Mouse (Mus musculus): ENCODE measurements around the gene Hist1h3d. TPM values are rescaled to one million over a fixed set of nuclear protein-coding genes. Genes with fewer than 3 reads are reported as not detected.
"Not testable (repeated sequence)": the region's sequence is repeated elsewhere in the genome, so short reads cannot be mapped to it uniquely, and the experiment has no call there.

Hist1h3d gene
- polyA plus RNA-seq, 1 experiment from 2014 or later: 6.5 TPM

GRCm38 (mm10) chr13:23543965-23544786, 31.4 kb upstream of the Hist1h3d start, which contains the start of gene Hist1h3f:
Gene Hist1h3f, plus strand, starts transcription at chr13:23544052.
- Histone ChIP-seq H3K27ac (peak within 1 kb of the TSS; percentile 97), H3K9me3 (replicated peaks) (no peaks in the 10 kb centered on the region), H3K9ac (peak within 1 kb of the TSS; percentile 57), H3K36me3 (no peaks in the 10 kb centered on the region), H3K4me2 (peak within 1 kb of the TSS; percentile 74), H3K4me3 (replicated peaks) (peak within 1 kb of the TSS; percentile 52), H3K4me1 (0 out of 2 replicates have a peak, but pooled peaks cover 13% of the 10 kb centered on the region), H3K27me3 (no peaks in the 10 kb centered on the region)
- under 1% methylated on average over 26 of the region's 45 CpGs for WGBS
- ATAC-seq (replicated peaks; ENCODE audit: low FRiP score): peak; percentile 93

- ATAC-seq (replicated peaks; ENCODE audit: low FRiP score): not testable (repeated sequence)
- Histone ChIP-seq H3K9ac (peak overlapping the region; percentile 45), H3K4me2 (peak overlapping the region; percentile 74)
Measured at GRCm38 (mm10) chr13:23544787-23545120, 30.8 kb upstream of the Hist1h3d start.

GRCm38 (mm10) chr13:23546694-23547093, 28.9 kb upstream of the Hist1h3d start:
- Histone ChIP-seq H3K4me2 (no peak overlapping the region), H3K4me1 (peaks cover 14% of the 10 kb centered on the region), H3K4me3 (replicated peaks) (no peak overlapping the region), H3K27me3 (no peaks in the 10 kb centered on the region), H3K9me3 (replicated peaks) (no peaks in the 10 kb centered on the region), H3K9ac (no peak overlapping the region), H3K36me3 (no peaks in the 10 kb centered on the region), H3K27ac (peak overlapping the region; percentile 54)
- no peak for ATAC-seq (replicated peaks; ENCODE audit: low FRiP score)
- 64% methylated on average over 5 of the region's 5 CpGs for WGBS

More at GRCm38 (mm10) chr13:23544787-23545120, 30.8 kb upstream of the Hist1h3d start:
- under 1% methylated on average over 13 of the region's 14 CpGs for WGBS
- peak overlapping the region; percentile 50 for H3K4me3 ChIP-seq (replicated peaks)
- not testable (repeated sequence) for H3K36me3 ChIP-seq; H3K9me3 ChIP-seq (replicated peaks); H3K27me3 ChIP-seq
- 0 out of 2 replicates have a peak, but pooled peaks cover 13% of the 10 kb centered on the region for H3K4me1 ChIP-seq
- peak overlapping the region; percentile 97 for H3K27ac ChIP-seq

- peak overlapping the region; percentile 94 for H3K27ac ChIP-seq
- peak overlapping the region; percentile 49 for H3K9ac ChIP-seq
- no peaks in the 10 kb centered on the region for H3K27me3 ChIP-seq
- H3K4me1 ChIP-seq: peaks cover 20% of the 10 kb centered on the region
- WGBS: under 1% methylated on average over 3 of the region's 3 CpGs
- peak overlapping the region; percentile 51 for H3K4me3 ChIP-seq (replicated peaks)
- H3K36me3 ChIP-seq: no peaks in the 10 kb centered on the region
- peak overlapping the region; percentile 65 for H3K4me2 ChIP-seq
- H3K9me3 ChIP-seq (replicated peaks): no peaks in the 10 kb centered on the region
- ATAC-seq (replicated peaks; ENCODE audit: low FRiP score): no peak
Measured at GRCm38 (mm10) chr13:23550761-23551145, 24.8 kb upstream of the Hist1h3d start.

GRCm38 (mm10) chr13:23551146-23551834, 24.3 kb upstream of the Hist1h3d start, which contains the start of gene Hist1h4f:
Gene Hist1h4f, minus strand, starts transcription at chr13:23551648.
- Histone ChIP-seq H3K9ac (peak within 1 kb of the TSS; percentile 49), H3K27ac (peak within 1 kb of the TSS; percentile 94), H3K4me1 (peaks cover 20% of the 10 kb centered on the region), H3K4me2 (peak within 1 kb of the TSS; percentile 65), H3K4me3 (replicated peaks) (peak within 1 kb of the TSS; percentile 51)
- ATAC-seq (replicated peaks; ENCODE audit: low FRiP score): peak; percentile 83
- H3K36me3 ChIP-seq; H3K9me3 ChIP-seq (replicated peaks); H3K27me3 ChIP-seq: not testable (repeated sequence)
- under 1% methylated on average over 47 of the region's 47 CpGs for WGBS

- Histone ChIP-seq H3K9me3 (replicated peaks) (no peaks in the 10 kb centered on the region), H3K36me3 (no peaks in the 10 kb centered on the region), H3K4me1 (peaks cover 24% of the 10 kb centered on the region), H3K4me3 (replicated peaks) (peak overlapping the region; percentile 51), H3K4me2 (peak overlapping the region; percentile 65), H3K27me3 (no peaks in the 10 kb centered on the region), H3K27ac (peak overlapping the region; percentile 94), H3K9ac (peak overlapping the region; percentile 39; the same call in 1 of the 2 replicates)
- 52% methylated on average over 8 of the region's 8 CpGs for WGBS
- no peak for ATAC-seq (replicated peaks; ENCODE audit: low FRiP score)
Measured at GRCm38 (mm10) chr13:23551931-23552914, 23.3 kb upstream of the Hist1h3d start.

GRCm38 (mm10) chr13:23552962-23553361, 22.6 kb upstream of the Hist1h3d start, which contains the start of gene Hist1h1d:
Gene Hist1h1d, plus strand, starts transcription at chr13:23553262.
- peak within 1 kb of the TSS; percentile 65 for H3K4me2 ChIP-seq
- no peaks in the 10 kb centered on the region for H3K9me3 ChIP-seq (replicated peaks)
- H3K27me3 ChIP-seq: no peaks in the 10 kb centered on the region
- H3K4me3 ChIP-seq (replicated peaks): no peak within 1 kb of the TSS
- no peak for ATAC-seq (replicated peaks; ENCODE audit: low FRiP score)
- H3K36me3 ChIP-seq: no peaks in the 10 kb centered on the region
- peaks cover 24% of the 10 kb centered on the region for H3K4me1 ChIP-seq
- H3K27ac ChIP-seq: peak within 1 kb of the TSS; percentile 99
- H3K9ac ChIP-seq: no peak within 1 kb of the TSS

- H3K9ac ChIP-seq: peak overlapping the region; percentile 87
- no peaks in the 10 kb centered on the region for H3K9me3 ChIP-seq (replicated peaks)
- peaks cover 24% of the 10 kb centered on the region for H3K4me1 ChIP-seq
- 23% methylated on average over 9 of the region's 9 CpGs for WGBS
- no peaks in the 10 kb centered on the region for H3K27me3 ChIP-seq
- peak overlapping the region; percentile 99 for H3K27ac ChIP-seq
- peak overlapping the region; percentile 63 for H3K4me3 ChIP-seq (replicated peaks)
- no peaks in the 10 kb centered on the region for H3K36me3 ChIP-seq
- H3K4me2 ChIP-seq: peak overlapping the region; percentile 87
- no peak for ATAC-seq (replicated peaks; ENCODE audit: low FRiP score)
Measured at GRCm38 (mm10) chr13:23554393-23554792, 21.2 kb upstream of the Hist1h3d start.

GRCm38 (mm10) chr13:23554925-23555838, 20.4 kb upstream of the Hist1h3d start:
- H3K4me3 ChIP-seq (replicated peaks): peak overlapping the region; percentile 63
- H3K9ac ChIP-seq: peak overlapping the region; percentile 87
- no peaks in the 10 kb centered on the region for H3K9me3 ChIP-seq (replicated peaks)
- under 1% methylated on average over 54 of the region's 54 CpGs for WGBS
- ATAC-seq (replicated peaks; ENCODE audit: low FRiP score): peak; percentile 91
- H3K27ac ChIP-seq: peak overlapping the region; percentile 99
- H3K4me2 ChIP-seq: peak overlapping the region; percentile 87
- H3K27me3 ChIP-seq: no peaks in the 10 kb centered on the region
- H3K36me3 ChIP-seq: no peaks in the 10 kb centered on the region
- peaks cover 24% of the 10 kb centered on the region for H3K4me1 ChIP-seq

- under 1% methylated on average over 18 of the region's 18 CpGs for WGBS
- peak overlapping the region; percentile 87 for H3K4me2 ChIP-seq
Measured at GRCm38 (mm10) chr13:23555839-23556416, 19.6 kb upstream of the Hist1h3d start.

More at GRCm38 (mm10) chr13:23555839-23556416, 19.6 kb upstream of the Hist1h3d start:
- no peaks in the 10 kb centered on the region for H3K27me3 ChIP-seq
- H3K4me3 ChIP-seq (replicated peaks): peak overlapping the region; percentile 63
- H3K9me3 ChIP-seq (replicated peaks): no peaks in the 10 kb centered on the region
- ATAC-seq (replicated peaks; ENCODE audit: low FRiP score): peak; percentile 82
- H3K36me3 ChIP-seq: no peaks in the 10 kb centered on the region
- peak overlapping the region; percentile 99 for H3K27ac ChIP-seq
- H3K4me1 ChIP-seq: peaks cover 22% of the 10 kb centered on the region
- peak overlapping the region; percentile 87 for H3K9ac ChIP-seq

Measured in kidney, embryonic 15.5 days (tissue).